Mouse (Mus musculus): ENCODE measurements around the gene Oog2. TPM values are rescaled to one million over a fixed set of nuclear protein-coding genes. Genes with fewer than 3 reads are reported as not detected.
"Not testable (repeated sequence)": the region's sequence is repeated elsewhere in the genome, so short reads cannot be mapped to it uniquely, and the experiment has no call there.

Oog2 gene
- not detected in 2 replicates for polyA plus RNA-seq (2015; fragmentation: Nextera tagmentation; extraction: Ambion mirVana)

- DNase-seq (ENCODE audit: low spot score): no peak
These were observed at the start of gene Oog2 for GRCm38 (mm10) chr4:144190419-144190818. Gene Oog2 (plus strand): TSS chr4:144190719.

- DNase-seq (ENCODE audit: low spot score): no peak
These were observed 28.0 kb upstream of the Oog2 start, which contains the start of gene Oog3 for GRCm38 (mm10) chr4:144162563-144162962. Gene Oog3 (minus strand): TSS chr4:144162663.

GRCm38 (mm10) chr4:144213218-144213617, 22.7 kb downstream of the Oog2 start, which contains the start of gene C87977:
Gene C87977 (minus strand): TSS chr4:144213318.
- DNase-seq (ENCODE audit: low spot score): not testable (repeated sequence)

Other genes with a start within 250 kb of the Oog2 start
- gene Pramef25, start 239.7 kb upstream of the Oog2 start, polyA plus RNA-seq (2015; fragmentation: Nextera tagmentation; extraction: Ambion mirVana): not detected in 2 replicates
- not detected in 2 replicates for gene Gm13101, start 223.8 kb upstream of the Oog2 start, polyA plus RNA-seq (2015; fragmentation: Nextera tagmentation; extraction: Ambion mirVana)
- gene Pramef17, start 196.3 kb upstream of the Oog2 start, polyA plus RNA-seq (2015; fragmentation: Nextera tagmentation; extraction: Ambion mirVana): not detected in 2 replicates
- not detected in 2 replicates for gene Pramel4, start 131.6 kb upstream of the Oog2 start, polyA plus RNA-seq (2015; fragmentation: Nextera tagmentation; extraction: Ambion mirVana)
- gene Gm13102, start 84.2 kb upstream of the Oog2 start, polyA plus RNA-seq (2015; fragmentation: Nextera tagmentation; extraction: Ambion mirVana): not detected in 2 replicates
- not detected in 2 replicates for gene Oog3, start 28.1 kb upstream of the Oog2 start, polyA plus RNA-seq (2015; fragmentation: Nextera tagmentation; extraction: Ambion mirVana)
- gene C87977, start 22.6 kb downstream of the Oog2 start, polyA plus RNA-seq (2015; fragmentation: Nextera tagmentation; extraction: Ambion mirVana): not detected in 2 replicates
- 0.06 TPM in 1 of 2 replicates, not detected in the other for gene Pramel5, start 89.8 kb downstream of the Oog2 start, polyA plus RNA-seq (2015; fragmentation: Nextera tagmentation; extraction: Ambion mirVana)
- 0.06 TPM in 1 of 2 replicates, not detected in the other for gene Gm13128, start 139.5 kb downstream of the Oog2 start, polyA plus RNA-seq (2015; fragmentation: Nextera tagmentation; extraction: Ambion mirVana)
- not detected in 2 replicates for gene Gm13119, start 167.2 kb downstream of the Oog2 start, polyA plus RNA-seq (2015; fragmentation: Nextera tagmentation; extraction: Ambion mirVana)
- gene Pramef20, start 187.2 kb downstream of the Oog2 start, polyA plus RNA-seq (2015; fragmentation: Nextera tagmentation; extraction: Ambion mirVana): not detected in 2 replicates
- gene Pramef12, start 217.7 kb downstream of the Oog2 start, polyA plus RNA-seq (2015; fragmentation: Nextera tagmentation; extraction: Ambion mirVana): 0.06 and 0.09 TPM in 2 replicates
- 0.13 TPM in 1 of 2 replicates, not detected in the other for gene 1700012P22Rik, start 248.1 kb downstream of the Oog2 start, polyA plus RNA-seq (2015; fragmentation: Nextera tagmentation; extraction: Ambion mirVana)

Measured in thymus, postnatal 0 days (tissue).